Mouse (Mus musculus): ENCODE data around the gene Sec11a. TPM values are rescaled to one million over a fixed set of nuclear protein-coding genes. Genes with fewer than 3 reads are reported as not detected.

The Sec11a gene
- polyA plus RNA-seq, 1 experiment from 2014 or later, result 152 TPM

DNA sequence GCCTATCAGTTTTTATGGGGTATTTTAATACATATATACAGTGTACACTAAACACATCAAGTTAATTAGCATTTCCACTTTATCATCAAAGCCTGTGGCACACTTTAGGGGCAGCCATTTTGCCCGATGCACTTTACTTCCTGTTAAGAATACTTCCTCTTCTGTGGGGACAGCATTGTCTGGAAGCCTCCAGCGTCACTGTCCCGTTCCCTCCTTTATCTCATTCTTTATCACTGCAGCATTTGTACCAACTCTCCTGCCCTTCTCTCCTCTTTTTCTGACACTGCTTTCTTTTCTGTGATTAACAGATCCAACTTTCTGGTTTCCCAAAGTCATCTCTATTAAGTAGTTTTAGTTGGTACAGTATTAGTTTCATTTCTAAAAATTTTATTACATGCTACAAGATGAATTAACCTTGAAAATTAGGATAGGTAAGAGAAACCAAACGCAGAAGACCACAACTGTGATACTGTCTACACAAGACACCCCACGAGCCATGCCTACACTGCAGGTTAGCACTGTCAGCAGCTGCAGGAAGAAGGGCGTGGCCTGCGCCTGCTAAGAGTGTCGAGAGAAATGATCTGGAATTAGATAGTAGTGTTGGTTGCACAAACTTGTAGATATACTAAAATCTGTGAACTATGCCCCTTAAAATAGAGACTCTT, 28.5 kb downstream of the Sec11a start:
- no peak overlapping the region for H3K27ac ChIP-seq (ENCODE audit: poor library complexity, severe bottlenecking)
- H3K9me3 ChIP-seq (replicated peaks), result no peaks in the 10 kb centered on the region
- no peak overlapping the region for H3K9ac ChIP-seq
- 62% methylated on average over 8 of the region's 8 CpGs for WGBS
- no peak for ATAC-seq (ENCODE audit: insufficient number of reproducible peaks, low FRiP score)
- H3K4me1 ChIP-seq (replicated peaks), result 0 out of 2 replicates have a peak, but pooled peaks cover 5% of the 10 kb centered on the region
- no peak overlapping the region for H3K4me3 ChIP-seq
- H3K4me2 ChIP-seq, result no peak overlapping the region
- H3K27me3 ChIP-seq (replicated peaks), result peaks cover 8% of the 10 kb centered on the region; the same call in 1 of the 2 replicates
- H3K36me3 ChIP-seq, result peaks cover 47% of the 10 kb centered on the region

DNA sequence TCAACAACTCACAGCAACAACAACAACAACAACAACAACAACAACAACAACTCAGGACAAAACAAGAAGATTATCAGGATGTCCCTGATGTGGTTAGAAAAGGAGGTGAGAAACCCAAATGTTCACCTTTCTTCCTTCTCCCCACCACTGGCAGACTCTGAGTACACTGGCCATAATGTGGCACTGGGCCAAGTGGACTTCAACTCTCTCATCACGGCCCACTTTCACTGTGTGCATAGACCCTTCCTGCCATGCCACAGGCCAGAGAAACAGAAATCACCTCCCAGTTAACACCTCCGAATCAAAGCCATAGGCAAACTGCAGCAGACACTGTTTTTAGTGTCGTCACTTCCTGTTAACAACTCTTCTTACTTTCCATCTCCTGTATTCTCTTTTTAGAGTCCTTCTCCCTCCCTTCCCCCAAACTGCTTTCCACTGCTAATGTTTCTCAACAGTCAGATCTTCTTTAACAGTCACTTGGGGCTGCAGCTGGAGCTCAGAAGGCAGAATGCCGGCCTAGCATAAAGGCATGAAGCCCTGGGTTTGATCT, 29.6 kb downstream of the Sec11a start:
- Histone ChIP-seq H3K4me1 (replicated peaks) (0 out of 2 replicates have a peak, but pooled peaks cover 3% of the 10 kb centered on the region), H3K9ac (no peak overlapping the region), H3K27me3 (replicated peaks) (peaks cover 8% of the 10 kb centered on the region; the same call in 1 of the 2 replicates), H3K36me3 (peaks cover 56% of the 10 kb centered on the region), H3K9me3 (replicated peaks) (no peaks in the 10 kb centered on the region), H3K4me3 (no peak overlapping the region), H3K4me2 (no peak overlapping the region), H3K27ac (ENCODE audit: poor library complexity, severe bottlenecking) (no peak overlapping the region)
- WGBS, result 65% methylated on average over 4 of the region's 4 CpGs
- no peak for ATAC-seq (ENCODE audit: insufficient number of reproducible peaks, low FRiP score)

DNA sequence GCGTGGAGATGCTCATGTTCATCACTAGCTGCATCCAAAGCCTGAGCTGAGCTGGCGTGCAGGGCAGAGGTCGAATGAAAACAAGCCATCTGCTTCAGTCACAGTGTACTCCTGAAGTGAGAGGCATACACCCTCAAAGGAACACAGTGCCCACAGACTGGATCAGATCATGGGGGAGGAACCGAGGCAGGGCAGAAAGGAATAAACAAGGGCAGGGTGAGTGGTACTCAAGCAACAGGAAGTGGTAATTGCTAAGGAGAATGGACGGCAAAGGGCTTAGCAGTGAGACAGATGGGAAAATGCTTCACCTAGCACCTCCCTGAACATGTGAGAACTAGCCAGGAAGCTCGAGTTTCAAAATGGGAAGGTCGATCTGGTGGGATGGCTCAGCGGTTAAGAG, 35.1 kb downstream of the Sec11a start:
- no peak for ATAC-seq (ENCODE audit: insufficient number of reproducible peaks, low FRiP score)
- Histone ChIP-seq H3K9ac (no peak overlapping the region), H3K27ac (ENCODE audit: poor library complexity, severe bottlenecking) (no peak overlapping the region), H3K4me2 (no peak overlapping the region), H3K36me3 (peaks cover 77% of the 10 kb centered on the region), H3K27me3 (replicated peaks) (no peaks in the 10 kb centered on the region), H3K4me3 (no peak overlapping the region), H3K9me3 (replicated peaks) (no peaks in the 10 kb centered on the region), H3K4me1 (replicated peaks) (no peaks in the 10 kb centered on the region)
- WGBS, result 85% methylated on average over 8 of the region's 8 CpGs

DNA sequence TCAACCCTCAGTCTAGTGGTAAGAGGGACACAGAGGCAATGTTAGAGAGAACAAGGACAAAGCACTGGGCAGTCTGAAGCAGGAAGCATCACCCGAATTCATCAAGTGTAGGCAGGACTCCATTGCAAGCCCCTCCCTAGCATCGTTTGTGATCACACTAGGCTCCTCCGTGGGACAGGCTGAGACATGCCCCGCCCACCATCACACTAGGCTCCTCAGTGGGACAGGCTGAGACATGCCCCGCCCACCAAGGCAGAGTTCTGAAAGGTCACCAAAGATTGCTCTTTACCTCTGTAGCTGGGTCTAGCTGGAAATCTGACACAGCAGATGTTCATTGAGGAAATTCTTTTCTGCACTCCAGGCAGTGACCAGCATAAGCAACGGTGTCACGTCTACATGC, 36.5 kb downstream of the Sec11a start:
- no peak overlapping the region for H3K27ac ChIP-seq (ENCODE audit: poor library complexity, severe bottlenecking)
- ATAC-seq (ENCODE audit: insufficient number of reproducible peaks, low FRiP score), result no peak
- no peak overlapping the region for H3K9ac ChIP-seq
- peaks cover 73% of the 10 kb centered on the region for H3K36me3 ChIP-seq
- no peaks in the 10 kb centered on the region for H3K9me3 ChIP-seq (replicated peaks)
- H3K4me3 ChIP-seq, result no peak overlapping the region
- H3K27me3 ChIP-seq (replicated peaks), result no peaks in the 10 kb centered on the region
- H3K4me2 ChIP-seq, result no peak overlapping the region
- 81% methylated on average over 7 of the region's 7 CpGs for WGBS
- H3K4me1 ChIP-seq (replicated peaks), result no peaks in the 10 kb centered on the region; the same call in 1 of the 2 replicates

DNA sequence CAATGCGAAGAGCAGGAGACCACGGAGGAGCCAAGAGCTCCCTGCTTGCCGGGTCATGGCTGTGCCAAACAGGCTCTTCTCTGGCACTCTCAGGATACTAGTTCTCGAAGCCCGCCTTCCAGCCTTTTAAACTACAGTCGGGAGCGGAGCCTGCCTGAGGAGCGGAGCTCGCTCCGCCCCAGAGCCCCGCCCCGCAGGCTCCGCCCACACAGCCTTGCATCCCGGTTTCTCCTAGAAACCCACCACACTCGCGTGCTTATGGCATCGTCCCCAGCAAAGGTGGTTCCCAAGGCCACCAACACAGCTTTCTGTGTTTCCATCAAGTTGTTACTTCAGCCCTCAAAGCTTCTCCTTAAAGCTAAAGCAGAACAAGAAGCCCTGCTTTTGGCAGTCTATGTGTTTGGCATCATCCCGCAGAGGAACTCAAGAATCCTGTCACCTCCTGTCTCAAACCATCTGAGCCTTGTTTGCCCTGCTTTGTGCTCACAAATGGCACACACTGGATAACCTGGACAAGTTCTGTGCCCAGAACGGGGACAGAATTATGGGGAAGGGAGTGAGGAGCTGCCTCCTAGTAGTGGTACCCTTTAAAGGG, 42.6 kb downstream of the Sec11a start, which contains the start of gene Nmb:
TSS of gene Nmb (minus strand) at position 156 of the 595 bp plus-strand sequence.
- peak within 1 kb of the TSS; percentile 48 for H3K4me3 ChIP-seq

DNA sequence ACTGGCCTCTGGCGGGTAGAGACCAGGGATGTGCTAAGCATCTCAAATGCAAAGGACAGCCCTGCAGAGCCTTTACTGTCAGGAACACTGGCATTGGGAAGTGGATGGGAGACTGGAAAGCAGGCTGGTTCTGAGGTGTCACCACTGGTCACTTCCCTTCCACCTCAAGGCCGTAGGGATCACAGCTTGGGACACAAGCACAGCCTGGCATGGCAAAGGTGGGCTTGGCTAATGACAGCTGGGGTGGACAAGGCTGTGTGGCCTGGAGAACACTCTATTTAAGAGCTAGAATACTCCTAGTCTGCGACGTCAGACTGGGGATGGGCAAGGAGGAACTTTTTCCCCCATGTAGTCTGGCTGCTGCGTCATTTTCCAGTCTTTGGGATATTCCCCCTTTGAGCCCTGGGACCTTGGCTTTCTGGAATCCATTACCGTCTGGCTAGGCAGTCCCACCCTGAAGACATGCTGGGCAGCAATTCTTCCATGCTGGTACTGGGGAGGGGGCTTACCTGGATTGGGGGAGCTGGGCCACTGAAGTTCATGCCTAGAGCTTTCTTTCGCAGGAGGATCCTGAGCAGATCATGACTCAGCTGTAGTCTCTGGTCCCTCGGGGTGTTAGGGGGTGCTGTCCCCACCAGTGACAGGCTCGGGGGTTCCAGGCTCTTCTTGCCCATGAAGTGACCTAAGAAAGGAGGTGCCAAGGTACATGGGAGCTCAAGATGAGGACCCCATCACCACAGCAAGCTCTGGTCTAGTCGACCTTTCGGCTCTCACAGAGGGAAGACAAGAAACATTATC, 43.8 kb downstream of the Sec11a start:
- Histone ChIP-seq H3K9me3 (replicated peaks) (no peaks in the 10 kb centered on the region), H3K36me3 (peaks cover 19% of the 10 kb centered on the region), H3K4me1 (replicated peaks) (peaks cover 23% of the 10 kb centered on the region), H3K9ac (no peak overlapping the region), H3K4me3 (no peak overlapping the region), H3K27me3 (replicated peaks) (0 out of 2 replicates have a peak, but pooled peaks cover 6% of the 10 kb centered on the region), H3K27ac (ENCODE audit: poor library complexity, severe bottlenecking) (no peak overlapping the region), H3K4me2 (peak overlapping the region; percentile 92)
- ATAC-seq (ENCODE audit: insufficient number of reproducible peaks, low FRiP score), result no peak
- WGBS, result 83% methylated on average over 11 of the region's 11 CpGs

More for the DNA sequence above, 42.6 kb downstream of the Sec11a start, which contains the start of gene Nmb:
- no peaks in the 10 kb centered on the region for H3K9me3 ChIP-seq (replicated peaks)
- peak within 1 kb of the TSS; percentile 68 for H3K9ac ChIP-seq
- WGBS, result 3% methylated on average over 19 of the region's 19 CpGs
- H3K36me3 ChIP-seq, result peaks cover 27% of the 10 kb centered on the region
- H3K27ac ChIP-seq (ENCODE audit: poor library complexity, severe bottlenecking), result no peak within 1 kb of the TSS
- ATAC-seq (ENCODE audit: insufficient number of reproducible peaks, low FRiP score), result peak; percentile 61; the same call in 1 of the 2 replicates
- H3K4me2 ChIP-seq, result peak within 1 kb of the TSS; percentile 92
- H3K27me3 ChIP-seq (replicated peaks), result 0 out of 2 replicates have a peak, but pooled peaks cover 6% of the 10 kb centered on the region
- H3K4me1 ChIP-seq (replicated peaks), result peaks cover 22% of the 10 kb centered on the region

DNA sequence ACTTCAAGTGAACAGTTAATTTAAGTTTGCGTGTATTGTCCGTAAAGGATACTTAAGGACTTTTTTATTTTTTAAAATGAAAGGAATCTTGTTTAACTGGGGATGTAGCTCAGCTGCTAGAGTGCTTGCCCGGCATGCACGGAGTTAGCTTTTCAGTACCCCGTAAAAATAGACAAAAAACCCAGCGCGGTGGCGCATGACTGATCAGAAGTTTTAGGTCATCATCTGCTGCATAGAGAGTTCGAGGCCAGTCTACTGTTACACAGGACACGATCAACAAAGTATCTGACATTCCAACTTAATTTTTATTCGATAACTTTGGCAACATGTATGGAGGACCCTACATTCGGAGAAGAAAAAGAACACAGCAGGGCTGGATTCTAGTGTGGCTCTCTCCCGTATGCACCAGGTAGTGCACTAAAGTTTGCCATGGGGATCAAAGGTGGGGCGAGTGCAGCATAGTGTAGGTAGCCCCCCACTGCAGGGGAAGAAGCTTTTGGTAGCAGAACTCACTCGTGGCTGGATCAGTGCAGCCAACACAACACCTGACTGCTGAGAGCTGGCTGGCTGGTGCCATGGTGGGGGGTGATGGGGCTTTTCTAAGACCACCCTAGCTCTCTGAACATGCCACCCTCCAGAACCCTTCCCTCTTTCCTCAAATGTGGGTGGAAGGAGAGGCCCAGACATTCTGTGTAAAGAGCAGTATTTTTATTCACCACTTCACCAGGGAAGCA, 45.9 kb downstream of the Sec11a start:
- H3K4me1 ChIP-seq (replicated peaks), result peaks cover 23% of the 10 kb centered on the region
- WGBS, result 31% methylated on average over 15 of the region's 15 CpGs

DNA sequence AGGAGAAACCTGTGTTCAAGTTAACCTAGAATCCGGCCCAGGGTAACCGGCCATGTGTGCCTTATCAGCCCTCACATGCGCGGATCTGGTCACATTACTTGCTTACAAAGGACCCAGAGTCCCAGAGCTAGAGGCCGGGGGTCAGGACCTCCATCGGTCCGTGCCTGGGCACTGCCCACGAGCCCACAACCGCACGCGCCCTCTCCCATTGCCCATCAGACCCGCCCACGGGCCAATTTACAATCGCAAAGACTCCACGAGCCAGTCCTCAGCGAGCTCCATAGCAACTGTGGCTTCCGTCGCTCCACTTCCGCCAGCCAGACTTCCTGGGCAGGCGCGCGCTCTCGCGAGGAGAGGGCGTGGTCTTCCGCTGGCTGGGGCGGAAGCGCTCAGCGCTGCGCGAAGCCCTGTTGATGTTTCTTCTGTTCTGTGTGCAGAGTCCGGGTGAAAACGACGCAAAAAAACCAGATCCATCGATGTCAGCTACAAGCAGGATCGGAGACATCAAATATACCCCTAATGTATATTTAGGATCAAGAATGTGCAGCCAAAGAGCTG, 46.6 kb downstream of the Sec11a start, which contains the start of gene Wdr73:
TSS of gene Wdr73 (minus strand) at position 326 of the 558 bp plus-strand sequence.
- WGBS, result under 1% methylated on average over 36 of the region's 36 CpGs
- peaks cover 26% of the 10 kb centered on the region for H3K36me3 ChIP-seq
- peak; percentile 94 for ATAC-seq (ENCODE audit: insufficient number of reproducible peaks, low FRiP score)

More for the DNA sequence above, 45.9 kb downstream of the Sec11a start:
- peak overlapping the region; percentile 70 for H3K4me3 ChIP-seq
- ATAC-seq (ENCODE audit: insufficient number of reproducible peaks, low FRiP score), result no peak
- H3K27ac ChIP-seq (ENCODE audit: poor library complexity, severe bottlenecking), result peak overlapping the region; percentile 64
- peak overlapping the region; percentile 83 for H3K4me2 ChIP-seq
- H3K36me3 ChIP-seq, result peaks cover 20% of the 10 kb centered on the region
- H3K9me3 ChIP-seq (replicated peaks), result no peaks in the 10 kb centered on the region
- peak overlapping the region; percentile 73 for H3K9ac ChIP-seq
- H3K27me3 ChIP-seq (replicated peaks), result 0 out of 2 replicates have a peak, but pooled peaks cover 6% of the 10 kb centered on the region

DNA sequence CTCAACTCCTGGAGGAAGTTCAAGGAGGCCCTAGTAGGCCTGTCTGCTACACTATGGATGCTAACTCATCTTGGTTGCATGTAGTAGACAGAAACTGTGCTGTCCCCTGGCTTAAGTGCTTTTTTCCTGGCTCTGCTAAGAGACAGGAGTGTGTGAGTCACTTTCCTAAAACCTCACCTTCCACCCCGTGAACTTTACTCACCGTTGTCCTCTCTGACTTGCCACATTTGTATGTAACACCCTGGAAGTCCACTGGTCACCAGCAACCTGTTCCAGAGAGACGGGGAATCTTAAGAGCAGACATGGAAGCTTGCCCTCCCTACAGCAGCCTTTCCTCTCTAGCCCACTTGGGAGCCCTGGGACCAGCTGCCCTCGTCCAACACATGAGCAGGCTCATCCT, 49.9 kb downstream of the Sec11a start:
- Histone ChIP-seq H3K4me3 (no peak overlapping the region), H3K4me1 (replicated peaks) (peaks cover 17% of the 10 kb centered on the region), H3K27me3 (replicated peaks) (no peaks in the 10 kb centered on the region), H3K9ac (no peak overlapping the region), H3K27ac (ENCODE audit: poor library complexity, severe bottlenecking) (no peak overlapping the region), H3K9me3 (replicated peaks) (no peaks in the 10 kb centered on the region), H3K36me3 (peaks cover 46% of the 10 kb centered on the region), H3K4me2 (no peak overlapping the region)
- ATAC-seq (ENCODE audit: insufficient number of reproducible peaks, low FRiP score), result no peak
- WGBS, result 91% methylated on average over 4 of the region's 4 CpGs

More for the DNA sequence above, 46.6 kb downstream of the Sec11a start, which contains the start of gene Wdr73:
- peak within 1 kb of the TSS; percentile 83 for H3K4me2 ChIP-seq
- H3K4me1 ChIP-seq (replicated peaks), result peaks cover 23% of the 10 kb centered on the region
- H3K9me3 ChIP-seq (replicated peaks), result no peaks in the 10 kb centered on the region
- peak within 1 kb of the TSS; percentile 64 for H3K27ac ChIP-seq (ENCODE audit: poor library complexity, severe bottlenecking)
- H3K9ac ChIP-seq, result peak within 1 kb of the TSS; percentile 73
- H3K27me3 ChIP-seq (replicated peaks), result 0 out of 2 replicates have a peak, but pooled peaks cover 6% of the 10 kb centered on the region
- H3K4me3 ChIP-seq, result peak within 1 kb of the TSS; percentile 70

DNA sequence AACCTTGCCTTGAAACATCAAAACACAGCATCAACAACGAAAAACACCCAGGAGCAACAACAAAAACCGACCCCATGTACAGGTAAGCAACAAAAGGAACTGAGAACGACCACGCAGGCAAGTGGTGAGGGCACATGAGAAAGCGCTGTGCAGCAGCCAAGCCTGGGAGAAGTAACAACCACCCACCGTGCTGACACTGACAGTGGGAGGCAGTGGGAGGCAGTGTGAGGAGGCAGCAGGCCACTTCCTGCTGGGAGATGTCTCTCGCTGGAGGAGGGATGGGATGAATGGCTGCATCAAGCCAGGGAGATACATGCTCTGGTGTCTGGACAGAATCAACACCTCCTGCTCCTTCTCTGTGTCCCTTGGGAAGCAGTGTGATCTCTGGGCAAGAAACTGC, 50.4 kb downstream of the Sec11a start:
- Histone ChIP-seq H3K36me3 (peaks cover 52% of the 10 kb centered on the region), H3K9ac (no peak overlapping the region), H3K4me1 (replicated peaks) (peaks cover 17% of the 10 kb centered on the region), H3K9me3 (replicated peaks) (no peaks in the 10 kb centered on the region), H3K27ac (ENCODE audit: poor library complexity, severe bottlenecking) (no peak overlapping the region), H3K4me2 (no peak overlapping the region), H3K4me3 (no peak overlapping the region), H3K27me3 (replicated peaks) (no peaks in the 10 kb centered on the region)
- no peak for ATAC-seq (ENCODE audit: insufficient number of reproducible peaks, low FRiP score)
- WGBS, result 81% methylated on average over 7 of the region's 7 CpGs
